Mouse (Mus musculus): ENCODE results near the gene H2-M10.4.
"Not testable (repeated sequence)": the region's sequence is repeated elsewhere in the genome, so short reads cannot be mapped to it uniquely, and the experiment has no call there.

H2-M10.4 gene

GRCm38 (mm10) chr17:36462234-36462633 is at the start of gene H2-M10.4:
Gene H2-M10.4, minus strand, starts transcription at chr17:36462334.
- DNase-seq (ENCODE audit: low spot score in 2 of 2) = no peak

- DNase-seq (ENCODE audit: low spot score in 2 of 2) = no peak
Measured at GRCm38 (mm10) chr17:36503910-36504309, 41.8 kb upstream of the H2-M10.4 start.

GRCm38 (mm10) chr17:36500435-36500834 is 38.3 kb upstream of the H2-M10.4 start:
- no peak for DNase-seq (ENCODE audit: low spot score in 2 of 2)

GRCm38 (mm10) chr17:36488181-36488580 is 26.0 kb upstream of the H2-M10.4 start:
- DNase-seq (ENCODE audit: low spot score in 2 of 2) = not testable (repeated sequence)

GRCm38 (mm10) chr17:36486687-36487230 is 24.6 kb upstream of the H2-M10.4 start:
- DNase-seq (ENCODE audit: low spot score in 2 of 2) = no peak

GRCm38 (mm10) chr17:36483865-36484264 is 21.7 kb upstream of the H2-M10.4 start:
- DNase-seq (ENCODE audit: low spot score in 2 of 2) = no peak

GRCm38 (mm10) chr17:36456260-36456659 is 5.9 kb downstream of the H2-M10.4 start:
- DNase-seq (ENCODE audit: low spot score in 2 of 2) = no peak

- no peak for DNase-seq (ENCODE audit: low spot score in 2 of 2)
Measured at GRCm38 (mm10) chr17:36431411-36431810, 30.7 kb downstream of the H2-M10.4 start.

GRCm38 (mm10) chr17:36418091-36418754 is 43.9 kb downstream of the H2-M10.4 start:
- no peak for DNase-seq (ENCODE audit: low spot score in 2 of 2)

- no peak for DNase-seq (ENCODE audit: low spot score in 2 of 2)
Measured at GRCm38 (mm10) chr17:36417416-36417815, 44.7 kb downstream of the H2-M10.4 start.

- no peak for DNase-seq (ENCODE audit: low spot score in 2 of 2)
Measured at GRCm38 (mm10) chr17:36415407-36415806, 46.7 kb downstream of the H2-M10.4 start.

- no peak for DNase-seq (ENCODE audit: low spot score in 2 of 2)
Measured at GRCm38 (mm10) chr17:36414361-36414760, 47.8 kb downstream of the H2-M10.4 start.
